Mouse (Mus musculus): ENCODE measurements around the gene P2rx6. TPM values are rescaled to one million over a fixed set of nuclear protein-coding genes. Genes with fewer than 3 reads are reported as not detected.

The P2rx6 gene
- polyA plus RNA-seq, 1 experiment from 2014 or later, result 0.27 TPM

Other genes with a start within 250 kb of the P2rx6 start
- 0.14 and 0.16 TPM in 2 replicates for gene Serpind1, start 230.5 kb upstream of the P2rx6 start, polyA plus RNA-seq (2014; fragmentation: Nextera tagmentation; extraction: Ambion mirVana)
- 6.6 and 7.1 TPM in 2 replicates for gene Snap29, start 155.9 kb upstream of the P2rx6 start, polyA plus RNA-seq (2014; fragmentation: Nextera tagmentation; extraction: Ambion mirVana)
- 32.6 and 41.1 TPM in 2 replicates for gene Pi4ka, start 155.6 kb upstream of the P2rx6 start, polyA plus RNA-seq (2014; fragmentation: Nextera tagmentation; extraction: Ambion mirVana)
- 59.6 and 77.9 TPM in 2 replicates for gene Crkl, start 109.9 kb upstream of the P2rx6 start, polyA plus RNA-seq (2014; fragmentation: Nextera tagmentation; extraction: Ambion mirVana)
- gene Aifm3, start 72.3 kb upstream of the P2rx6 start, polyA plus RNA-seq (2014; fragmentation: Nextera tagmentation; extraction: Ambion mirVana), result 0.61 and 1.7 TPM in 2 replicates
- gene Lztr1, start 53.2 kb upstream of the P2rx6 start, polyA plus RNA-seq (2014; fragmentation: Nextera tagmentation; extraction: Ambion mirVana), result 57.9 and 81.4 TPM in 2 replicates
- gene Thap7, start 30.7 kb upstream of the P2rx6 start, polyA plus RNA-seq (2014; fragmentation: Nextera tagmentation; extraction: Ambion mirVana), result 49.1 and 51.1 TPM in 2 replicates
- 0.12 TPM in 1 of 2 replicates, not detected in the other for gene Lrrc74b, start 638 bp upstream of the P2rx6 start, polyA plus RNA-seq (2014; fragmentation: Nextera tagmentation; extraction: Ambion mirVana)
- gene Slc7a4, start 21.3 kb downstream of the P2rx6 start, polyA plus RNA-seq (2014; fragmentation: Nextera tagmentation; extraction: Ambion mirVana), result 4.3 and 6.6 TPM in 2 replicates
- gene Smpd4, start 57.5 kb downstream of the P2rx6 start, polyA plus RNA-seq (2014; fragmentation: Nextera tagmentation; extraction: Ambion mirVana), result 33.4 and 54.9 TPM in 2 replicates
- gene Ccdc74a, start 84.6 kb downstream of the P2rx6 start, polyA plus RNA-seq (2014; fragmentation: Nextera tagmentation; extraction: Ambion mirVana), result 7.0 and 8.6 TPM in 2 replicates
- 32.4 and 39.7 TPM in 2 replicates for gene Med15, start 171.0 kb downstream of the P2rx6 start, polyA plus RNA-seq (2014; fragmentation: Nextera tagmentation; extraction: Ambion mirVana)
- 42.6 and 70.3 TPM in 2 replicates for gene Klhl22, start 197.7 kb downstream of the P2rx6 start, polyA plus RNA-seq (2014; fragmentation: Nextera tagmentation; extraction: Ambion mirVana)
- 17.2 and 19.6 TPM in 2 replicates for gene Scarf2, start 235.4 kb downstream of the P2rx6 start, polyA plus RNA-seq (2014; fragmentation: Nextera tagmentation; extraction: Ambion mirVana)

Data from kidney, embryonic 14.5 days (tissue).